Mouse (Mus musculus): ENCODE measurements around the gene B3gat3.

DNA sequence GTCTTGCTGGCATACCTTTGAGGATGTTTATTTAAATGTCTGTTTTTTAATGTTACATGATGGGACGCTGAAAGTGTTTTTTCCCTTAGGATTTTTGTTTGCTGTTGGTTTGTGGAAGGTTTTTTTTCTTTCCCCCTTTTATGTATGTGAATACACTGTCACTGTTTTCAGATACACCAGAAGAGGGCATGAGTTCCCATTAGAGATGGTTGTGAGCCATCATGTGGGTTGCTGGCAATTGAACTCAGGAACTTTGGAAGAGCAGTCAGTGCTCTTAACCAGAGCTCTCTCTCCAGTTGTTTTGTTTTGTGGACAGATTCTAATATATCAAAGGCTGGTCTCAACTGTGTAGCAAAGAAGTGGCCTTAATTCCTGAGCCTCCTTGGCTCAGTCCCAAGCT is 54.5 kb downstream of the B3gat3 start:
- TF ChIP-seq POLR2A (IDR thresholded peaks at IDR 0.05; ENCODE audit: insufficient read length, low read depth) (no peak), MYOG (IDR thresholded peaks at IDR 0.05; ENCODE audit: control insufficient read depth in 1 of 3, insufficient read depth in 1 of 3, insufficient read length in 2 of 3, low read depth in 2 of 3) (no peak), USF1 (IDR thresholded peaks at IDR 0.05; ENCODE audit: low read depth) (no peak), MAX (IDR thresholded peaks at IDR 0.05; ENCODE audit: low read depth) (no peak), TCF12 (IDR thresholded peaks at IDR 0.05; ENCODE audit: insufficient read depth, poor library complexity, severe bottlenecking) (no peak), E2F4 (IDR thresholded peaks at IDR 0.05; ENCODE audit: insufficient read depth) (no peak), SRF (IDR thresholded peaks at IDR 0.05; ENCODE audit: control insufficient read depth, insufficient read length, low read depth) (no peak), POLR2AphosphoS2 (IDR thresholded peaks at IDR 0.05; ENCODE audit: insufficient read length, low read depth) (no peak), MYOD1 (IDR thresholded peaks at IDR 0.05; ENCODE audit: control insufficient read depth in 1 of 3, insufficient read length in 2 of 3, low read depth in 2 of 3) (no peak), REST (IDR thresholded peaks at IDR 0.05; ENCODE audit: insufficient read depth, insufficient read length) (no peak), CEBPB (IDR thresholded peaks at IDR 0.05; ENCODE audit: insufficient read depth, poor library complexity, severe bottlenecking) (no peak), TCF3 (IDR thresholded peaks at IDR 0.05; ENCODE audit: insufficient read length, low read depth) (no peak)
